Mouse (Mus musculus): ENCODE results near the gene Tgfbr3. TPM values are rescaled to one million over a fixed set of nuclear protein-coding genes. Genes with fewer than 3 reads are reported as not detected.
A peak's percentile ranks its signal among the peaks of the same experiment; 100 is the strongest.
"Not testable (repeated sequence)": the region's sequence is repeated elsewhere in the genome, so short reads cannot be mapped to it uniquely, and the experiment has no call there.

Tgfbr3 gene
- polyA plus RNA-seq, 1 experiment from 2014 or later = 17.5 TPM

DNA sequence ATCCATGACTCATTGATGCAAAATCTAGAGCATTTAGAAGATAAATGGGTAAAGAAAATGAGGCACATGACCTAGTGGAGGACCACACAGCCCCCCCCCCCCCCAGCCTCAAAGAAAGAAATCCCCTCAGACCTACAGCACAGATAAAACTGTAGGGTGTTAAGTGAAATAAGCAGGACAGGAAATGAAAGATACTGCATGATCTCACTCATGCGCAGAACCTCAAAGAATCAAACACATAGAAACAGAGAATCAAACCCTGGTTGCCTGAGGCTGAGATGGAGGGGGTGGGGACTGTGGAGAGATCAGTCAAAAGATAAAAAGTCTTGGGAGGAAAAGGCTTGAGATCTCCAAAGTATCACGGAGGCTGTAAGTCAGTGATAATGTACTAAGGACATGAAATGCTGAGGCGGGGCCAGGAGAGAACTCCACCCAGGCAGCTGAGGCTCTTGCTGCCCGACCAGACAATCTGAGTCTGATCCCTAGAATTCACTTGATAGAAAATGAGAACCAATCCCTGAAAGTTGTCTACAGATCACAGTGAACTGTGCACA, 29.9 kb downstream of the Tgfbr3 start:
- Histone ChIP-seq H3K4me3 (replicated peaks) (no peak overlapping the region), H3K4me2 (no peak overlapping the region), H3K9me3 (peaks cover 3% of the 10 kb centered on the region; the same call in 1 of the 2 replicates), H3K9ac (replicated peaks) (no peak overlapping the region), H3K27ac (no peak overlapping the region), H3K27me3 (no peaks in the 10 kb centered on the region), H3K4me1 (replicated peaks) (peaks cover 14% of the 10 kb centered on the region), H3K36me3 (peaks cover 29% of the 10 kb centered on the region; the same call in 1 of the 2 replicates)
- no peak for ATAC-seq (ENCODE audit: insufficient number of reproducible peaks, insufficient read depth, low FRiP score, low TSS enrichment, low read depth)
- WGBS = 79% methylated on average over 4 of the region's 4 CpGs

DNA sequence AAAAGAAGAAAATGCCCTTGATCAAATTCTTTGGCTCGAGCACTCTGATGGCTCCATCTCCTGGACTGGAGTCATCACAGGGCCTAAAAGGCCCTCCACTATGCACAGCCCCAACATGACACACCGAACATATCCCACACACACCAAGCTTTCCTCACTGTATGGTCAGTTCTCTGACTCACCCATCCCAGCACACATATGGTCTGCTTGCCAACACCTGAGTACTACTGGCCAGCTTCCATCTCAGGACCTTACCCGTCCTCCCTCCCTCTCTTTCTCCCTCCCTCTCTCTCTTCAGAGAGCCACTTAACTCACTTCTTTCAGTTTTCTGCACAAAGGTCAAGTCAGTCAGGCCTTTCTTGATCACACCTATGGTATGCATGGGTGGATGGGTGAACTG, 36.0 kb downstream of the Tgfbr3 start:
- no peak for ATAC-seq (ENCODE audit: insufficient number of reproducible peaks, insufficient read depth, low FRiP score, low TSS enrichment, low read depth)
- H3K4me1 ChIP-seq (replicated peaks) = peaks cover 28% of the 10 kb centered on the region

DNA sequence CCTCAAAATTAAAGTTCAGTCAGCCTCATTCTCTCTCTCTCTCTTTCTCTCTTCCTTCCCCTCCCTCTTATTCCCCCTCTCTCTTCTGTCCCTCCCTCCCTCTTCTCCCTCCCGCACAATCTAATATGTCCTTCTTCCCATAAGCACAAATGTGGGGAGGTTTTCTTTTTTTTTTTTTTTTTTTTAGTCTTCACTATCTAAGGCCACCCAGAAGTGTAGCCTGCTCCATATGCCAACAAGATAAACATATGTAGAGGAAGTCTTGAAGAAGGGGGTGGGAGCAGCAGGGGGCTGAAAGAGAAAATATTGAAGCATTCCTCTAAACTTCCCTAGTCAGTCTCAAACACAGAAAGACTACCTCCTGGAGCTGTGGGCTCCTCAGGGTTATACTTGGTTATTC, 37.0 kb downstream of the Tgfbr3 start:
- Histone ChIP-seq H3K36me3 (peaks cover 15% of the 10 kb centered on the region; the same call in 1 of the 2 replicates), H3K27me3 (no peaks in the 10 kb centered on the region), H3K4me2 (no peak overlapping the region), H3K27ac (no peak overlapping the region), H3K4me3 (replicated peaks) (no peak overlapping the region), H3K9ac (replicated peaks) (no peak overlapping the region), H3K9me3 (peaks cover 11% of the 10 kb centered on the region), H3K4me1 (replicated peaks) (peaks cover 33% of the 10 kb centered on the region)
- 53% methylated on average over 1 of the region's 1 CpGs for WGBS
- no peak for ATAC-seq (ENCODE audit: insufficient number of reproducible peaks, insufficient read depth, low FRiP score, low TSS enrichment, low read depth)

More for the DNA sequence above, 36.0 kb downstream of the Tgfbr3 start:
- Histone ChIP-seq H3K27me3 (no peaks in the 10 kb centered on the region), H3K27ac (no peak overlapping the region), H3K4me2 (no peak overlapping the region), H3K9ac (replicated peaks) (no peak overlapping the region), H3K36me3 (peaks cover 15% of the 10 kb centered on the region; the same call in 1 of the 2 replicates), H3K4me3 (replicated peaks) (no peak overlapping the region), H3K9me3 (peaks cover 11% of the 10 kb centered on the region)
- WGBS = 97% methylated on average over 3 of the region's 3 CpGs

DNA sequence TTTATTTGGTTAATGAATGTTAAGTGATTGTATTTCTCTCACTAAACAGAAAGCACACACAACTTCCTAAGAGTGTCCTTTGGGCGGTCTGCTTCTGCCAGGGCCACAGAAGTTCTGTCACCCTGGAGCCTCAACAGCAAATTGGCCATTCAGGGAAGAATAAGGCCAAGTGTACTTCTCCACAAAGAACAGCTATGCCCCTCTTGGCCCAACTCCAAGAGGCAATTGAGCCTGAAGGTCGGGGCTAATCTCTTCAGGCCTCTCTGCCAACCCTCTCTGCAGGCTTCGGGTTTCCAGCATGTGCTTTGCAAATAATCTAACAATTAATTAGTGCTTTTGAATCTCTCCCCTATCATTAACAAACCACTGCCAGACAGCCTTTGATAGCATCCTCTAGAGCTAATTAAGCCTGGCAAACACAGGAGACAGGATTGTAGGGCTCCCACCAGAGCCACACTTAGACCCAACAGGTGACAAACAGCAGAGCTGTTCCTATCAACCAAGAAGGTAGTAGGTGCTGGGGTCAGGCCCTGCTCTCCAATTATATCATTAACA, 37.6 kb downstream of the Tgfbr3 start:
- Histone ChIP-seq H3K9ac (replicated peaks) (no peak overlapping the region), H3K27ac (peak overlapping the region; percentile 62; the same call in 1 of the 2 replicates), H3K4me1 (replicated peaks) (peaks cover 33% of the 10 kb centered on the region), H3K36me3 (peaks cover 15% of the 10 kb centered on the region; the same call in 1 of the 2 replicates), H3K4me3 (replicated peaks) (no peak overlapping the region), H3K4me2 (no peak overlapping the region), H3K9me3 (peaks cover 11% of the 10 kb centered on the region), H3K27me3 (no peaks in the 10 kb centered on the region)
- WGBS = 15% methylated on average over 3 of the region's 3 CpGs
- ATAC-seq (ENCODE audit: insufficient number of reproducible peaks, insufficient read depth, low FRiP score, low TSS enrichment, low read depth) = no peak

DNA sequence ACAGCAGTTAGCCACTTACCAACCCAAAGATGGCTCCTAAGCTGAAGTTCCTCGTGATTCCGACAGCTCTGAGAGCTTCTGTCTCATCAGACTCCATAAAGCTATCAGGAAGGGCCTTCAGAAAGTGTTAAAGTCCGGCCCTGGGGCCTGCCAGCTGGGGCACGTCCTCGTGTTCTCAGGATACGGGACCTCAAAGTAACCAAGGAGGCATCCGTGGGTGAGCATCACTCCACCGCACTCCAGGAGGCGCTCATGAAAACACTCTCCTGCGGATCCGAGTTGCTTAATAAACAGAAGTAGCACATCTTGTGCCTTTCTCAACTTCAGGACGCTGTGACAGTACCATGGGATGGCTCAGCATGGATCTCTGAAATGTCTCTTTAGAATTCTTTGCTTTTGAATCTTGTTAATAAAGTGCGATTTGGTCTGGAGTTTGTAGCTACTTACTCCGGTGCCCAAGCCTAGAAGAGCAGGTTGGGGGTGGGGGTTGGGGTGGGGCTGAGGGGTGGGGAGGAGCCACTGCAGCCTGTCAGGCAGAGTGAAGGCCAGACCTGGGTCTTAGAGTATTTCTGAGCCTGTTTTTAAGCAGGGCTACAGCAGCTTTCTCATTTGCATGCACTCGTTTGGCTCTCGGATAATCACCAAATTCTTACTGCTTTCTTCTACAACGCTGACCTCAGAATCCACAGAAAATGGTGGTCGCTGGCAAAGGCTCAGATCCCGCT, 38.7 kb downstream of the Tgfbr3 start:
- Histone ChIP-seq H3K27me3 (no peaks in the 10 kb centered on the region), H3K27ac (no peak overlapping the region), H3K36me3 (peaks cover 15% of the 10 kb centered on the region; the same call in 1 of the 2 replicates), H3K9ac (replicated peaks) (no peak overlapping the region), H3K4me2 (peak overlapping the region; percentile 34), H3K4me1 (replicated peaks) (peaks cover 33% of the 10 kb centered on the region), H3K4me3 (replicated peaks) (no peak overlapping the region), H3K9me3 (peaks cover 11% of the 10 kb centered on the region)
- no peak for ATAC-seq (ENCODE audit: insufficient number of reproducible peaks, insufficient read depth, low FRiP score, low TSS enrichment, low read depth)
- WGBS = 21% methylated on average over 19 of the region's 19 CpGs

DNA sequence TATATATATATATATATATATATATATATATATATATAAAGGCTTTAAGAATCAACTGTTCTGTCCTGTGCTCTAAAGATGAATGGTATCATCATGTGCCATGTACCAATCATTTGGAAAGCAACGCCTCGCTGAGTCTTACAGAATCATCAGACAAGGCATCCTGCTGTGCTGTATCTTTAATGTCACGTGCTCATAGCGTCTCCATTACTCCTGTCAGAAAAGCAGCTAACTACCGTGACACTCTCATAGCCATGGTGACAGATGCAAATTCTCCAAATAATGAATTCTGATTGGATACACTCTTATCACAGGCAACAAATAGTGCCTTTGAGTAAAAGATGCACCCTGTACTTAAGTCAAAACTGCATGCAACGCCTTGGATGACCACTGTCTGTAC, 40.7 kb downstream of the Tgfbr3 start:
- Histone ChIP-seq H3K9ac (replicated peaks) (no peak overlapping the region), H3K27me3 (peaks cover 9% of the 10 kb centered on the region), H3K4me1 (replicated peaks) (peaks cover 33% of the 10 kb centered on the region), H3K27ac (no peak overlapping the region), H3K36me3 (0 out of 2 replicates have a peak, but pooled peaks cover 9% of the 10 kb centered on the region), H3K4me2 (no peak overlapping the region), H3K4me3 (replicated peaks) (no peak overlapping the region), H3K9me3 (peaks cover 8% of the 10 kb centered on the region)
- no peak for ATAC-seq (ENCODE audit: insufficient number of reproducible peaks, insufficient read depth, low FRiP score, low TSS enrichment, low read depth)
- 91% methylated on average over 6 of the region's 6 CpGs for WGBS

DNA sequence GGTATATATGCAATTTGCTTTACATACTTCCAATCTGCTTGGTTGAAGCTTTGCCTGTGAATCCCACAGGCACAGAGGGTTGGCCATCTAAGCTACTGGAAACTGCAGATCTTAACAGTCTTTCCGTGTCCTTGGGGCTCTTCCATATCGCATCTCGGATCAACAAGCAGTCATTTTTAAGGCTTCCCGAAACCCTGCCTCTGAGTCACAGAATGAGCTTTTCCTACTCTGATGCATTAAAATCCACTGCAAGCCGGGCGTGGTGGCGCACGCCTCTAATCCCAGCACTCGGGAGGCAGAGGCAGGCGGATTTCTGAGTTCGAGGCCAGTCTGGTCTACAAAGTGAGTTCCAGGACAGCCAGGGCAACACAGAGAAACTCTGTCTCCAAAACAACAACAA, 41.1 kb downstream of the Tgfbr3 start:
- H3K4me2 ChIP-seq; H3K27ac ChIP-seq; H3K36me3 ChIP-seq; H3K9me3 ChIP-seq; ATAC-seq (ENCODE audit: insufficient number of reproducible peaks, insufficient read depth, low FRiP score, low TSS enrichment, low read depth); H3K9ac ChIP-seq (replicated peaks); H3K4me3 ChIP-seq (replicated peaks): not testable (repeated sequence)
- Histone ChIP-seq H3K4me1 (replicated peaks) (peaks cover 33% of the 10 kb centered on the region), H3K27me3 (peaks cover 11% of the 10 kb centered on the region)
- WGBS = 88% methylated on average over 11 of the region's 11 CpGs

DNA sequence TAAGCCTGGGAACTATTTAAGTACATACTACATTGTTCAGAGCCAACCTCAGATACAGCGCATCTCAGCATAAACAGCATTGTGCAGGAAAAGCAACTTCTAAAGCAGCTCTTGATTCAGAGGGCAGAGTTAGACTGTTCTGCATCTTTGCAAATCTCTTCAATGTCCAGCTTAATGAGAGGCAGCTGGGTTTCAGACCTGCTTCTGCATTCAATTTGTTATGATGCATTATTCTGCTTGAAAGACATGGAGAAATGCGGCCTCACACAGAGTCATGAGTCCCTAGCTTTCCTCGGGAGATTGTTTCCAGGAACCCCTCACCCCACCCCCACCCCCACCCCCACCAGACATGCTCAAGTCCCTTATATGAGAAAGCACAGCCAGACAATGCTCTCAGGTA, 41.6 kb downstream of the Tgfbr3 start:
- Histone ChIP-seq H3K27ac (peak overlapping the region; percentile 50; the same call in 1 of the 2 replicates), H3K4me2 (no peak overlapping the region), H3K9ac (replicated peaks) (no peak overlapping the region), H3K36me3 (0 out of 2 replicates have a peak, but pooled peaks cover 9% of the 10 kb centered on the region), H3K4me3 (replicated peaks) (no peak overlapping the region), H3K9me3 (peaks cover 8% of the 10 kb centered on the region), H3K4me1 (replicated peaks) (peaks cover 29% of the 10 kb centered on the region), H3K27me3 (peaks cover 15% of the 10 kb centered on the region)
- WGBS = 32% methylated on average over 3 of the region's 3 CpGs
- ATAC-seq (ENCODE audit: insufficient number of reproducible peaks, insufficient read depth, low FRiP score, low TSS enrichment, low read depth) = no peak

DNA sequence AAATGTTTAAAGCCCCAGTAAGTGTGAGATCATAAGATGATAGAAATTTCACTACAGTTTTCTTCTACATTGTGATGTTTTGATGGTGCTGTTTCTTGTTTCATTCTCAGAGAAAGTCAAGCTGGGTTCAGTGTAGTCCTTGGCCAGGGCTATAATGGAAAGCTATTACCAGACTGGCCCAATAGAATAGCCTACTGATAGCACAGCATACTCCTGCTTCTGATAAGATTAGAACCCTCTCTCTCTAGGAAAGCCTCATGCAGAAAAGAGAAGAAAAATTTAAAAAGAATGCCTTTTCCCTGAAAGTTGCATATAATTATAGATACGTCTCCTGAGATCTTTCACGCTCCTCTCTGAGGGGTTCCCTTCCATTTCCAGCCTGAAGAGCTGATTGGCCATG, 46.0 kb downstream of the Tgfbr3 start:
- H3K4me1 ChIP-seq (replicated peaks) = peaks cover 20% of the 10 kb centered on the region
- no peak overlapping the region for H3K9ac ChIP-seq (replicated peaks)
- H3K4me3 ChIP-seq (replicated peaks) = no peak overlapping the region
- no peak overlapping the region for H3K4me2 ChIP-seq
- WGBS = 97% methylated on average over 2 of the region's 2 CpGs
- ATAC-seq (ENCODE audit: insufficient number of reproducible peaks, insufficient read depth, low FRiP score, low TSS enrichment, low read depth) = no peak
- no peaks in the 10 kb centered on the region for H3K36me3 ChIP-seq
- no peaks in the 10 kb centered on the region for H3K9me3 ChIP-seq
- no peak overlapping the region for H3K27ac ChIP-seq
- H3K27me3 ChIP-seq = peaks cover 27% of the 10 kb centered on the region

DNA sequence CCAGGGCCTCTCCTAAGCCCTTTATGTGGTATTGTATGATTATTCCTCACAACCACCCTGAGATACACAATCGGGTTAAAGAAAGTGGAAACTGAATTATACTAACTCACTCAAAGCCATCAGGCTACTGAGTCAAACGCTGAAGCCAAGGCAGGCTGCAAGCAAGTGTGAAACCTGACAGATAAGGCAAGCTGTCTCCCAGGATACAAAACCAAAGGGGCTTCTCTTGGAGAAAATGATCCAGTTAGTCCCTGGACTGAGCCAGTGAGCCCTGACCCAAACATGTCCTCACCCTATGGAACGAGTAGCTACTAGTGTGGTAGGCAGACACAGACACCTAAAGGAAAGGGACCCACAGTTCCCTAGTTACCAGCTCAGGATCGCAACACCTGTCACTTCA, 46.4 kb downstream of the Tgfbr3 start:
- Histone ChIP-seq H3K27me3 (peaks cover 27% of the 10 kb centered on the region), H3K27ac (no peak overlapping the region), H3K9me3 (no peaks in the 10 kb centered on the region), H3K9ac (replicated peaks) (no peak overlapping the region), H3K36me3 (no peaks in the 10 kb centered on the region), H3K4me3 (replicated peaks) (no peak overlapping the region), H3K4me1 (replicated peaks) (peaks cover 24% of the 10 kb centered on the region), H3K4me2 (no peak overlapping the region)
- WGBS = 76% methylated on average over 4 of the region's 4 CpGs
- ATAC-seq (ENCODE audit: insufficient number of reproducible peaks, insufficient read depth, low FRiP score, low TSS enrichment, low read depth) = no peak

DNA sequence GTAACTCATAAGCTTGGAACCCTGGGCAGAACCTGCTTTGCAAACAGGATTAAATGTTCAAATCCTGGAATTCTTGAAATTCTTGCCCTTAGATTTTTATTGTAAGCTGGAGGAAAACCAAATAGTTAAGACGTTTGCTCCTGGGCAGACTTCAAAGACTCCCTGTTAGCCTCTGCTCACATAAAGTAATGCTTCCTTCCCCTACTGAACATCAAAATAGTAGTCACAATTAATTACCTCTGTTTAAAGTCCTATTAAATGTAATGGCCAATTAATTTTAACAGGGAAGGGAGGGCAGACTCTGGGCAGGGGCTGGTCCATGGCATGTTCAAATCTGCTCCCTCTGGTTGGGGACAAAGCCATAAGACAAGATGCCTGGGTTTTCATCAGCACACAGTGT, 49.2 kb downstream of the Tgfbr3 start:
- Histone ChIP-seq H3K4me3 (replicated peaks) (no peak overlapping the region), H3K27me3 (peaks cover 36% of the 10 kb centered on the region), H3K9me3 (no peaks in the 10 kb centered on the region), H3K4me1 (replicated peaks) (peaks cover 46% of the 10 kb centered on the region), H3K9ac (replicated peaks) (no peak overlapping the region), H3K4me2 (no peak overlapping the region), H3K27ac (no peak overlapping the region), H3K36me3 (no peaks in the 10 kb centered on the region)
- WGBS = 5% methylated on average over 1 of the region's 1 CpGs
- no peak for ATAC-seq (ENCODE audit: insufficient number of reproducible peaks, insufficient read depth, low FRiP score, low TSS enrichment, low read depth)
